ENCODE assay signal across 10 mouse cellular contexts in genomic region chr7:118295275-118295674, GRCm38 (mm10). TPM values are rescaled to one million over a fixed set of nuclear protein-coding genes. Genes with fewer than 3 reads are reported as not detected.
DNase-seq lines count a peak whose midpoint lies in the region; ATAC-seq and TF ChIP-seq lines count a peak whose summit lies in the region.
"Had no signal": no experiment of that assay in that cellular context is flagged by ENCODE, and none has a peak within 500 bp of the region (broad histone marks: within the 10 kb centered on the region; RNA-seq: fewer than 3 reads in every experiment).

No protein-coding gene starts in this region.

- H3K79me2 ChIP-seq in heart, adult 2 months (replicated peaks; ENCODE audit: control insufficient read depth, insufficient read depth, low read length) = no peaks in the 10 kb centered on the region
- H3K79me2 ChIP-seq in MEL (ENCODE audit: control insufficient read depth, insufficient read depth, low read length, poor library complexity) = no peaks in the 10 kb centered on the region

- H3K9me3 ChIP-seq in heart, embryonic 10.5 days = no peaks in the 10 kb centered on the region
- no peaks in the 10 kb centered on the region for H3K9me3 ChIP-seq in MEL (replicated peaks; ENCODE audit: insufficient read depth, low read length)
- peaks cover 6% of the 10 kb centered on the region; the same call in 1 of the 2 replicates for H3K9me3 ChIP-seq in midbrain, embryonic 13.5 days
- no peaks in the 10 kb centered on the region for H3K9me3 ChIP-seq in intestine, embryonic 15.5 days

- peak; percentile 60 for TF ChIP-seq CTCF in heart, adult 2 months (IDR thresholded peaks at IDR 0.05)
- TF ChIP-seq CTCF in MEL (IDR thresholded peaks at IDR 0.05 in 2 of 3, conservative IDR thresholded peaks at IDR 0.05 in 1 of 3; ENCODE audit: control insufficient read depth in 1 of 3, insufficient read depth in 1 of 3, low read depth in 2 of 3, low read length in 3 of 3, poor library complexity in 1 of 3, severe bottlenecking in 1 of 3) = peak; percentile 47 to 60 (median 59)

- no peak for TF ChIP-seq POLR2A in heart, adult 2 months (IDR thresholded peaks at IDR 0.05; ENCODE audit: insufficient read depth, low read depth, low read length)
- no peak for TF ChIP-seq POLR2A in MEL (IDR thresholded peaks at IDR 0.05; ENCODE audit: control insufficient read depth in 1 of 2, insufficient read depth in 1 of 2, low read depth in 1 of 2, low read length in 2 of 2, poor library complexity in 1 of 2)

- 76% methylated on average over 11 of the region's 11 CpGs for WGBS in heart, adult 2 months
- WGBS in heart, embryonic 10.5 days = 71% methylated on average over 11 of the region's 11 CpGs
- 83% methylated on average over 11 of the region's 11 CpGs for WGBS in midbrain, embryonic 13.5 days
- WGBS in intestine, embryonic 15.5 days = 81% methylated on average over 11 of the region's 11 CpGs

- H3K27ac ChIP-seq in heart, adult 2 months = no peak overlapping the region
- no peak overlapping the region for H3K27ac ChIP-seq in heart, embryonic 10.5 days
- H3K27ac ChIP-seq in MEL (ENCODE audit: control insufficient read depth, low read depth, low read length) = no peak overlapping the region
- H3K27ac ChIP-seq in midbrain, embryonic 13.5 days = no peak overlapping the region
- H3K27ac ChIP-seq in intestine, embryonic 15.5 days = no peak overlapping the region
- H3K27ac ChIP-seq: macrophage had no signal

- H3K4me3 ChIP-seq in heart, adult 2 months = no peak overlapping the region
- no peak overlapping the region for H3K4me3 ChIP-seq in heart, embryonic 10.5 days
- H3K4me3 ChIP-seq in MEL (ENCODE audit: control insufficient read depth in 1 of 2, insufficient read depth in 1 of 2, low read depth in 2 of 2, low read length in 2 of 2) = peak overlapping the region in 1 of 2 experiments; percentile 6; a peak in 3 of 4 replicates
- no peak overlapping the region for H3K4me3 ChIP-seq in midbrain, embryonic 13.5 days (replicated peaks)
- no peak overlapping the region for H3K4me3 ChIP-seq in intestine, embryonic 15.5 days (replicated peaks)

- intact Hi-C loops in heart, adult 2 months (cut with DNase I) = loop anchor here (5.0 kb wide), 4 partner anchors 53 to 138 kb away; partner anchors contain the start of gene Smg1

- DNase-seq in heart, adult 2 months = peak in 1 of 2 experiments; percentile 39
- DNase-seq in heart, embryonic 10.5 days (ENCODE audit: low spot score) = no peak
- DNase-seq in 3T3-L1 (ENCODE audit: low read depth, low spot score) (peak; percentile 37), MEL (ENCODE audit: low read depth, low spot score) (peak; percentile 81)
- DNase-seq in lung, postnatal 10 days = peak; percentile 24
- no peak for DNase-seq in ovary, adult 18-20 months (ENCODE audit: low spot score)
- DNase-seq: kidney, adult 9 months had no signal

- ATAC-seq in midbrain, embryonic 13.5 days = no peak
- no peak for ATAC-seq in intestine, embryonic 15.5 days

- H3K9ac ChIP-seq in heart, adult 2 months (ENCODE audit: low read depth, low read length) = no peak overlapping the region
- 0 out of 2 replicates have a peak overlapping the region, but pooled peaks have one; percentile 15 for H3K9ac ChIP-seq in MEL (ENCODE audit: control insufficient read depth, low read depth, low read length, poor library complexity, severe bottlenecking)
- no peak overlapping the region for H3K9ac ChIP-seq in midbrain, embryonic 13.5 days (replicated peaks)
- no peak overlapping the region for H3K9ac ChIP-seq in intestine, embryonic 15.5 days

- no peaks in the 10 kb centered on the region; the same call in 1 of the 2 replicates for H3K4me1 ChIP-seq in heart, adult 2 months (ENCODE audit: control insufficient read depth, insufficient read depth, low read length)
- H3K4me1 ChIP-seq in heart, embryonic 10.5 days = peaks cover 4% of the 10 kb centered on the region; the same call in 1 of the 2 replicates
- peaks cover 0 to 9% of the 10 kb centered on the region in 2 experiments; a peak in 2 of 4 replicates for H3K4me1 ChIP-seq in MEL (ENCODE audit: control insufficient read depth in 1 of 2, insufficient read depth in 2 of 2, low read length in 2 of 2)
- peaks cover 7% of the 10 kb centered on the region; the same call in 1 of the 2 replicates for H3K4me1 ChIP-seq in midbrain, embryonic 13.5 days (replicated peaks)
- no peaks in the 10 kb centered on the region for H3K4me1 ChIP-seq in intestine, embryonic 15.5 days (replicated peaks)

- H3K36me3 ChIP-seq in heart, adult 2 months (ENCODE audit: control insufficient read depth, insufficient read depth, low read length) = no peaks in the 10 kb centered on the region
- H3K36me3 ChIP-seq in heart, embryonic 10.5 days = no peaks in the 10 kb centered on the region
- peaks cover 0 to 2% of the 10 kb centered on the region in 2 experiments; a peak in 1 of 4 replicates for H3K36me3 ChIP-seq in MEL (ENCODE audit: control insufficient read depth in 1 of 2, insufficient read depth in 2 of 2, low read length in 2 of 2)
- H3K36me3 ChIP-seq in midbrain, embryonic 13.5 days = no peaks in the 10 kb centered on the region
- no peaks in the 10 kb centered on the region for H3K36me3 ChIP-seq in intestine, embryonic 15.5 days

- TF ChIP-seq RAD21 in MEL (IDR thresholded peaks at IDR 0.05; ENCODE audit: low read depth, low read length) = peak; percentile 71

- no peak overlapping the region for H3K4me2 ChIP-seq in midbrain, embryonic 13.5 days (replicated peaks)
- no peak overlapping the region for H3K4me2 ChIP-seq in intestine, embryonic 15.5 days (replicated peaks)

- no peak for TF ChIP-seq EP300 in heart, adult 2 months (IDR thresholded peaks at IDR 0.05; ENCODE audit: insufficient read depth, low read depth, low read length)
- TF ChIP-seq EP300 in MEL (IDR thresholded peaks at IDR 0.05; ENCODE audit: low read depth in 1 of 2, low read length in 2 of 2) = no peak

- H3K27me3 ChIP-seq in heart, adult 2 months (ENCODE audit: control insufficient read depth, insufficient read depth, low read length) = no peaks in the 10 kb centered on the region
- no peaks in the 10 kb centered on the region for H3K27me3 ChIP-seq in heart, embryonic 10.5 days (ENCODE audit: insufficient read depth, poor library complexity, severe bottlenecking)
- H3K27me3 ChIP-seq in MEL (ENCODE audit: control insufficient read depth in 1 of 2, insufficient read depth in 2 of 2, low read length in 2 of 2) = no peaks in the 10 kb centered on the region
- H3K27me3 ChIP-seq in midbrain, embryonic 13.5 days = no peaks in the 10 kb centered on the region
- no peaks in the 10 kb centered on the region for H3K27me3 ChIP-seq in intestine, embryonic 15.5 days (replicated peaks)

TF ChIP-seq in MEL, 35 proteins besides CTCF, POLR2A, EP300 and RAD21 (continues in another document):
- TF ChIP-seq E2F4 (IDR thresholded peaks at IDR 0.05; ENCODE audit: borderline replicate concordance, low read depth, low read length) = no peak
- TF ChIP-seq MEF2A (IDR thresholded peaks at IDR 0.05; ENCODE audit: extremely low read depth, insufficient replicate concordance, low read depth, low read length, poor library complexity, severe bottlenecking) = no peak
- no peak for TF ChIP-seq NELFE (IDR thresholded peaks at IDR 0.05; ENCODE audit: low read depth, low read length)
- no peak for TF ChIP-seq POLR2AphosphoS5 (IDR thresholded peaks at IDR 0.05; ENCODE audit: borderline replicate concordance, low read depth, low read length)
- TF ChIP-seq GABPA (IDR thresholded peaks at IDR 0.05; ENCODE audit: low read depth, low read length) = no peak
- no peak for TF ChIP-seq ZNF384 (IDR thresholded peaks at IDR 0.05; ENCODE audit: low read depth, low read length)
- no peak for TF ChIP-seq MAFK (IDR thresholded peaks at IDR 0.05; ENCODE audit: borderline replicate concordance, low read depth, low read length)
- peak; percentile 43 for TF ChIP-seq ZC3H11A (IDR thresholded peaks at IDR 0.05; ENCODE audit: low read depth, low read length)
- no peak for TF ChIP-seq KAT2A (conservative IDR thresholded peaks at IDR 0.05; ENCODE audit: low read depth, low read length)
- TF ChIP-seq MYC (IDR thresholded peaks at IDR 0.05; ENCODE audit: low read depth, low read length) = 0 out of 2 replicates have a peak, but pooled peaks have one; percentile 38
- TF ChIP-seq RCOR1 (IDR thresholded peaks at IDR 0.05; ENCODE audit: low read depth, low read length) = no peak
- no peak for TF ChIP-seq JUND (IDR thresholded peaks at IDR 0.05; ENCODE audit: low read depth, low read length)
- TF ChIP-seq ELF1 (IDR thresholded peaks at IDR 0.05; ENCODE audit: low read depth, low read length) = no peak
- no peak for TF ChIP-seq HCFC1 (IDR thresholded peaks at IDR 0.05; ENCODE audit: low read depth, low read length)
- no peak for TF ChIP-seq ZMIZ1 (IDR thresholded peaks at IDR 0.05; ENCODE audit: low read depth, low read length)
- no peak for TF ChIP-seq TBP (IDR thresholded peaks at IDR 0.05; ENCODE audit: low read depth, low read length)
- no peak for TF ChIP-seq NRF1 (IDR thresholded peaks at IDR 0.05; ENCODE audit: insufficient read depth, low read depth, low read length, poor library complexity, severe bottlenecking)
- TF ChIP-seq MAX (IDR thresholded peaks at IDR 0.05; ENCODE audit: low read length) = peak; percentile 12; the same call in 1 of the 2 replicates
- peak; percentile 89 for TF ChIP-seq BHLHE40 (IDR thresholded peaks at IDR 0.05; ENCODE audit: borderline replicate concordance, low read depth, low read length)
- TF ChIP-seq MYB (IDR thresholded peaks at IDR 0.05; ENCODE audit: low read depth, low read length) = no peak
- TF ChIP-seq UBTF (IDR thresholded peaks at IDR 0.05; ENCODE audit: borderline replicate concordance, insufficient read depth, low read depth, low read length) = no peak
- TF ChIP-seq TCF12 (IDR thresholded peaks at IDR 0.05; ENCODE audit: low read depth, low read length) = no peak
- no peak for TF ChIP-seq GATA1 (IDR thresholded peaks at IDR 0.05; ENCODE audit: low read depth, low read length)
- no peak for TF ChIP-seq SIN3A (IDR thresholded peaks at IDR 0.05; ENCODE audit: low read length)
- TF ChIP-seq CHD1 (IDR thresholded peaks at IDR 0.05; ENCODE audit: low read depth, low read length) = no peak
- no peak for TF ChIP-seq ETS1 (IDR thresholded peaks at IDR 0.05; ENCODE audit: low read depth, low read length)

RNA-seq across cellular contexts. Expression of gene Smg1, which starts 51.8 kb away (rescaled TPM):
- 10 to 100 TPM; 31.3 to 32.4 TPM for total RNA-seq in heart, adult 2 months (2021)
- polyA plus RNA-seq in heart, adult 2 months (2012; rRNA removed) = 12.6 and 23.1 TPM in 2 replicates
- polyA plus RNA-seq in heart, embryonic 10.5 days (2016; fragmentation: Nextera tagmentation; extraction: Ambion mirVana) = 12.4 and 13.6 TPM in 2 replicates
- total RNA-seq in MEL (2012; rRNA removed) = 24.2 and 26.6 TPM in 2 replicates
- 10 to 100 TPM; 32.6 to 49.6 TPM for polyA plus RNA-seq in MEL (2012; ENCODE audit: insufficient read depth in 1 of 2, insufficient read length in 2 of 2, low read depth in 1 of 2, low replicate concordance in 2 of 2, missing spikeins in 1 of 2)
- 19.0 and 21.1 TPM in 2 replicates for polyA plus RNA-seq in midbrain, embryonic 13.5 days (2015; fragmentation: Nextera tagmentation; extraction: Ambion mirVana)
- 16.8 and 18.0 TPM in 2 replicates for polyA plus RNA-seq in intestine, embryonic 15.5 days (2015; fragmentation: Nextera tagmentation; extraction: Ambion mirVana)

Comparison
In these comparisons a context has a peak if more than half of its experiments do, and no peak if none do; other contexts are left out.
1. DNase-seq: peak in 3T3-L1 (single experiment), MEL (single experiment) and lung, postnatal 10 days (single experiment); none in heart, embryonic 10.5 days (single experiment) and ovary, adult 18-20 months (single experiment).